Mouse (Mus musculus): ENCODE data around the gene Rab28.

The Rab28 gene

DNA sequence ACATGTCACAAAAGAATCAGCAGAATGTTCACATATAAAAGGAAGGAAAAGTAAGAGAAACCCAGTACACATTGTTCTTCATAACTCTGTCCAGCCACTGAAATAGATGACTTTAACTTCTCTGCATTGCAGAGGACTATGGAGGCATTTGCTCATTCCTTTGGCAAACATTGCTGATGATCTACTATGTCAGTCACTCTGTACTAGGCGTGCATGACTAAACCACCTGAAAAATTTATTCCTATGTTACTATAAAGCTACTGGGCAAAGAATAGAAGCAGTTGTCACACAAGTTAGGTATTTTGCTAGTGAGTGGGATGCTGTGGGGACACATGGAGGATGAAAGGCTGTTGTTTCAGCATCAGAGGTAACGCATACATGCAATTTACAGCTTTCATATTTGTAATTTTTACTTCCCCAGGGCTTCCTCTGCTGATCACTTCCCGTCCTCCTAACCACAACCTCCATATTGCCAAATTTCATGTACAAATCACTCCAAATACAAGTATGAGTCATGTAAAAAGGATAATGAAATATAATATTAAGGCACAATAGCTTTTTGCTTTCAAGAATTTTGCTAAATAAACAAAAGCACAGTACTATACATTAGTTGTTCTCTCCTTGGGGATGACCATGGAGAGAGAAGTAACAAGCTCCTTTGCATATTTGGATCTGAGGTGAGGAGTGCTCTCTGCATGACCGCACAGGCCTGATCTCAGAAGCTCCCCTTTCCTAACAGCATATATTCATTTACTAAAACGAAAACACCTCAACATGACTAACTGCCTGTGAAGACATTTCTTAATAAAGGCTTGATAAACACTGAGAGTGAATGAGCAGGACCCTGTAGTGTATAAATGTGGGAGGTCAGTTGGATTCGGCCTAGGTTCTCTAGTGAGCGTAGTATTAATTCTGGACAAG lies 80.5 kb downstream of the Rab28 start:
- in situ Hi-C loops (cut with MseI, MboI) = no loop called here

DNA sequence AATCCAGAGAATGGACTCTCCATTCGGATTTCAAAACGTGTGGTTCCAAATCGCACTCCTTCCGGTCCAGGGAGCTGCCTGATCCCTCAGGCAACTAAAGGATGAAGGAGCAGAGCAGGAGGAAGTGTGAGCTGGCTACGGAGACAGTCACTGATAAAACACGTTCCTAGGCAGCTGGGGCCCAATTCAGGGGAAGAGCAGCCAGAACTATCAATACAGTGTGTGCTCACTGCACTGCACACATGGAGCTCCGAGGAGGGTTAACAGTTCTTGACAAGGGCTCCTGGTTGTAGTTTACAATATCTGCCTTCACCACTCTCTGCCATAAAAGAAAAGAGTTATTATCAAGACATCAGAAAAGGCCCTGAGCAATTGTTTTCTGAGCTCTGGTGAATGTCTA lies 82.4 kb downstream of the Rab28 start:
- in situ Hi-C loops (cut with MseI, MboI) = no loop called here

DNA sequence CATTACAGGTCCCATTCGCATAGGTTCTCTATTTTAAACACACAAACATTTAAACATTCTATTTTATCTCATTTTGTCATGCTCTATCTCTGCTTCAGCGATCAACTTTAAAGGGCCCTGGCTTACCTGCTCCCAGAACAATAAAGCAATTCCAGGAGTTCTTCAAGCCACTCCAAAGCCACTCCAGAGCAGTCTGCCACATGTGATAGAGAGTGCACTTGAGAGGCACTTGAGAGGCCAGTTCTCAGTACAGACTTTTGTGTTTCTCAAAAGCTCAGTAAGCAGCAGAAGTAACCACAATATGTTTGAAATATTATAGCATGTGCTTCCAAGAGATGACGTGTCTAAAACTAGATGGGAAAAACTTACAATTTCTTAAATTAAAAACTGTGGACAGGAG lies 86.2 kb downstream of the Rab28 start:
- in situ Hi-C loops (cut with MseI, MboI) = no loop called here

DNA sequence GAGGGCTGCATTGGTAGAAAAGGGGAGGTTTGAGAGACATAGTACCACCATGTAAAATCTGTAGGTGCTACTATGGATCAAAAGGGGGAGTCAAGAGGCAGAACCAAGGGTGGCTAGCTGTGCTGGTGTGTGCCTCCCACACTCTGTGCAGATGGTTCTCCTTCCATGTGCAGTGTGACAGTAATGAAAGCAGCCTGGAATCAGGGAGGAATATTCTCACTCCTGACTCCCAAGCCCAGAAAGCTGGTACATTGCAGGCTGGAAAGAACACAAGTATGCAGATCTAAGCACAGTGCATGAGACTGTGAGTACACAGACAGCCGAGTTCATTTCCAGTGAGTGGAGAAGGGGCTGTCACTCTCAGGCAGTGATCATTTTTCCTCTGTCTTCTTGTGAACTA lies 89.0 kb downstream of the Rab28 start:
- in situ Hi-C loops (cut with MseI, MboI) = no loop called here

DNA sequence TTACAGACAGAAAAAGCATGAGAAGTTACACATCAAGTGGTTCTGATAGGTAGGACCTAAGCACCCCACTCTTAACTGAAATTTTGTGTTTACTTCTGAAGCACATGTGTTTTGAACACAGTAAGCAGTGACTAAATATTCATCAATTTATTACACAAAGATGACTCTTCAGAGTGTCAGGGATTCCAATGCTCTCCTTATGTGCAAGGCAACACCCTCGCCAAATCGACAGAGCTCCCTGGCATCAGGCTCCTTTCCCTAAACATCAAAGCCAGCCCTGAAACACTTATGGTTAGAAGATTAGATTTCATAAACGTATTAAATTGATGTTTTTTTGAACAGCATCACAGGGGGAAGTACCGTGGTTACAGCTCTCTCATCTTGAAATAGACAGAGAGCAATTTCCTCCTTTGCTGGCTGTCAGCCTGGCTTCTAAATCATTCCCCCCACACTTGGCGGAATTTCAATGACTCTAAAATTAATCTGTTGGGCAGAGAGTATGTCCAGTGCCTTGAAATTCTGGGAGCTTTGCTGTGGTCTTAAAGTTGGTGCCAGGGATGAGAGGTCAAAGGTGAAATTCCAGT lies 97.4 kb downstream of the Rab28 start:
- in situ Hi-C loops (cut with MseI, MboI) = no loop called here

DNA sequence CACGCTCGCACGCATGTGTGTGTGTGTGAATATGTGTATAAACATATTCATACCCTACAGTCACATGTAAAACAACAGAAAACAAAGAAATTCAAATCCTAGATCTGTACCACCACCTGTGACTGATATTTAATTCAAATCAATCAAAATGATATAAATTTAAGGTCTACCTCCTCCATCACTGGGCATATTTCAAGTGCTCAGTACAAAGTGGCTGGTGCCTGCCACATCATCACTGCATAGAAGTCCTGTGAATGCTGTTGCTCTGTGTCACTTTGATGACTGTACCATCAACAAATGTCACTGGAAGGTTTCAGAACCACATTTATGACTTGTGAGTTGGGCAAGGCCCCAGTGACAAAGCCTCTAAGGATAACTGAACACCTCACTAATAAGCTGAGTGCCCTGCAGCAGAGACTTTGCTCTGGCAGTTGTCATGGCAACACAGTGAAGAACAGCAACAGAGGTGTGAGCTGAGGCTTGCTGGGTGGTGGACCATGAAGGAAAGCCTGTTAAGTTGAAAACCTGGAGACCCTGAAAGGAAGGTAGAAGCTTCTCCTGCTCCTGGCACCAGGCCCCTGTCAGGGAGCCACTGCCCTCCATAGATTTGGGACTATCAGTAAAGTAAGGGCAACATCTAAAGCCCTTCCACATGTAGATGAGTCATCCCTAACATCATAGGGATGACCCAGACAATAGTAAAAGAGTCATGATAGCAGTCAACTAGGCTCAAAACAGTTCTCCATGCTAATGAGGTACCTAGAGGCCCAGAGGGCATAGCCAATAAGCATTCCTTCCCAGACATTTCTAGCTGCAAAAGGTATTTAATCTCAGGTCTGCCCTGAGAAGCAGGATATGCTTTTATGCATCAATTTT lies 111.5 kb downstream of the Rab28 start:
- in situ Hi-C loops (cut with MseI, MboI) = no loop called here

DNA sequence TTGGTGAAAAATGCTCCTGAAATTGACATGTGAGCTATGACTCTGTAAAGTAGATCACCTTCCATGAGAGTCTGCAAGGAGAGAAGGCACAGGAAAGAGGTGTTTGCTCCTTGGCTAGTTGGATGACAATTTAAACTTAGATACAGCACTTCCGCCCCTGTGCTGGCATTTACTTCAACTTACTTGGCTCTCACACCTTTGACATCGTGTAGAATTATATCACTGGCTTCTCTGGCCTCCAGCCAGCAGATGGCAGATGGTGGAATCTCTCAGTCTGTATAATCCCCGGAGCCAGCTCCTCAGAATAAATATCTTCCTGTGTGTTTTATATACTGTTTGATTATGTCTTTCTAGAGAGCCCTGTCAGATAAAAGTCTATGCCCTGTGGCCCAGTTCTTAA lies 112.8 kb downstream of the Rab28 start:
- in situ Hi-C loops (cut with MseI, MboI) = no loop called here

DNA sequence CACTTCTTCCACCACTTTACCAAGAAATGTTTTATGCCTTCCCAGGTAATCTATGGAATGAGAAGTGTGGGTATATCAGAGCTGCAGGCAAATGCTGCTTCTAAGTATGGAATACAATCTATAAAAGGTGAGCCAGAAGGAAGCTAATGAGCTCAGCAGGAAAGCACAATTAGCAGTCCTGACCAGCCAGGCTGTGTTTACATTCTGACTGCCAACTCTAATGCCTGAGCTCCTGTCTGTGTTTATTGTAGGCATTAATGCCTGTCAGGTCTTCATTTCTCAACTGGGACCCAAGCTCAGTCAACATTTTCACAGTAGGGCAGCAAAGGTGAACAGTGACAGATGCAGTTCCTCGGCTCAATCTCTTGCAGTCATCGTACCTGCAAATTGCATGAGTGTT lies 129.9 kb downstream of the Rab28 start:
- in situ Hi-C loops (cut with MseI, MboI) = no loop called here
